Mouse (Mus musculus) cerebellum, postnatal 25 days (tissue): Measurements from ENCODE around the gene Pkm.
A peak's percentile ranks its signal among the peaks of the same experiment; 100 is the strongest.

ENCODE experiments used
- DNase-seq, 2 experiments: peaks; one replicate each; pipeline ENCODE4 v3.0.0; 2021; ENCODE audit warnings: mixed read lengths in 2 of 2

Pkm gene

DNA sequence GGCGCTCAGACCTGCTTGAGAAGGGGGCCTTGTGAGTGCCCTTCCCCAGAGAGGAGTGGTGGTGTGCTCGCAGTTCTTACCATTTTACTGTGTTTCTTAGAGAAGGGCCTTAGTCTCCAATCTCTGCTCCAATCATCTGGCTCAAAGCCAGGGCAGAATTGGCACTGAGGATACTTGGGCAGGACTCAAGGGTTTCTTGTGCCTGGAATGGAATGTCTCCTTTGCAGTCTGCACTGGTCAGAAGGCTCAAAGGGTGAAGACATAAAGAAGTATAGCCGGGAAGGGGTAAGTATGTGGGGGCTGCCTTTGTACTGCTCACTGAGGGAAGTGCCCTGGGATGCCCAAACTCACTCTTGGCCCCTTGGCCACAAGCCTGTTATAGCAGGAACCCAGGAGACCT lies 53.1 kb downstream of the Pkm start:
- peak in 1 of 2 experiments; percentile 18 for DNase-seq

DNA sequence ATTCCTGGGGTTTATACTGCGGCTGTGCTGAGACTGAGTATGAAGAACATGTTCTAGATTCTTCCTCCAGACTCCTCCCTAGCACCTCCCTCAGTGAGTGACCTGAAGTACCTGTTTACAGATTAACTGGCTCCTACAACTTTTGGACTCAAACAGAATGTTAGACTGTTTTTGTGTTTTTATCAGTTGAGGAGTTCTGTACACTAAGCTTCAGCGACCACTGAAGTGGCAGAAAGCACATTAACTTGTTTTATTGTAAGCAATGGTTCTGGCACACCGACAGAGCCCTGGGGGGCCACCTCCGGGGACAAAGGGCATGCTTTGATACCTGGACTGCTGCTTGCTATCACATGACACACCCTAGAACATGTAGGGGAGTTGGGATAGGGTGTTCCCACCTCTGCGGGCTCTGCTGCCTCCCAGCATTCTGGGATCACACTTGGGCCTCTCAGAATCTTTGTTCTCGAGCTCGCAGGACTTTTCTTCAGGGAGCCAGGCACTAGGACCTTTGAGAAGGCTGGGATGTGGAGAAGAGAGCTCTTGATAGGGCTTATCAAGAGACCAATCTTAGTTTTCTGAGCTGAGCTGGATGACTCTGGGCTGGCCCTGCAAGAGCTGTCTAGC lies 60.2 kb downstream of the Pkm start:
- DNase-seq, result no peak

DNA sequence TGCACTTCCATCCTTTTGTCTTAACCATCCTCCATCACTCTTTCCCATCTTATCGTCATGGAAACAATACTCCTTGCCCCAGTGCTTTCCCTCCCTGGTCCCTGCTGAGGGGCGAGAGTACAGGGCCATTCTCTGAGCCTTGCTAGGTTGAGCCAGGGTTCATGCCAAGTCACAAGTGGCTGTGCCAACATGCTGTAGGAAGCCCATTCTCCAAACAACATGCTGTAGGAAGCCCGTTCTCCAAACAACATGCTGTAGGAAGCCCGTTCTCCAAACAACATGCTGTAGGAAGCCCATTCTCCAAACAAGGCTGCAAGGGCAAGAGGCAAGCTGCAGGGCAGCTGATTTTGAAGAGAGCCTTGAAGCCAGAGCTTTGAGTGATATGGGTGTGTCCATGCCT lies 62.1 kb downstream of the Pkm start:
- no peak for DNase-seq

DNA sequence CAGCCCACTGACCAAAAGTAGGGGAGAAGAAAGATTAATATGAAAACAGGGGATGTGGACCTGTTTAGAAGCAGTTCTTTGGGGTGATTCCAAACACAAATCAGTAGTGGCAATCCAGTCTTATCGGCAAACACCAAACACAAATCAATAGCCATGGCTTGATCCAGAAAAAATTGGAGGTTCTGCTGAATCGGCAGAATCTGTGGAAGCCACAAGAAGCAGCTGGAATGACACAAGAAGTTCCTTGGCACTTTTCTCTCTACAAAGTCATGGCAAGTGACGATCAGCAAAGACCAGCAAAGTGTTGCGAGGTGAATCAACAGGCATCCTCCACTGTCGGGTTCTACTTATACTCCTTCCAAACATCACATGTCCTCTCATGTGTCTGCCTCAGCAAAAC lies 65.0 kb downstream of the Pkm start:
- DNase-seq, result no peak

DNA sequence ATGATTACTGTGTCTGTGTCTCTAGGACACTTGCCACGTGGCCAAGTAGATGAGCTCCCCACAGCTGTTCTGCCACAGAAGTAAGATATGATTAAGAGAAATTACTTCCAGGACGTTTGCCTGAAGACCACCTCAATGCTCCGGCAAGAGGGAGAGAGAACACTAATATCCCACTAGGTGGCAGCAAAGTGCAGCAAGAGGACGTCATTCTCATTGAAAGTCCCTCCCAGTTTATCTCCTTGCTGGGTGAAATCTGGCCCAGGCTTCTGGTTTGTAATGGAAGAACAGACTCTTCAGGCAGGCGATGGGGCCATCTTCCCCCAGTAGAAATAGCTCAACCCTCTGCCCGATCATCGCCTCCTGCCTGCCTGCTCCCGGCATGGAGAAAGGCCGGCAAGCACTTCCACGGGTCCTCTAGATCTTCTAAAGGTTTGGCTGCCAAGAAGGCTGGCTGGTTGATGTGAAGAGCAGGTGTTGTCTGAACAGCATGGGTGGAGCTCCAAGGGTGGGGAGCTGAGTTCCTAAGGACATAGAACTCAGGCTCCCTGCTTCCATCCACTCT lies 67.0 kb downstream of the Pkm start:
- peak; percentile 75 to 78 for DNase-seq

DNA sequence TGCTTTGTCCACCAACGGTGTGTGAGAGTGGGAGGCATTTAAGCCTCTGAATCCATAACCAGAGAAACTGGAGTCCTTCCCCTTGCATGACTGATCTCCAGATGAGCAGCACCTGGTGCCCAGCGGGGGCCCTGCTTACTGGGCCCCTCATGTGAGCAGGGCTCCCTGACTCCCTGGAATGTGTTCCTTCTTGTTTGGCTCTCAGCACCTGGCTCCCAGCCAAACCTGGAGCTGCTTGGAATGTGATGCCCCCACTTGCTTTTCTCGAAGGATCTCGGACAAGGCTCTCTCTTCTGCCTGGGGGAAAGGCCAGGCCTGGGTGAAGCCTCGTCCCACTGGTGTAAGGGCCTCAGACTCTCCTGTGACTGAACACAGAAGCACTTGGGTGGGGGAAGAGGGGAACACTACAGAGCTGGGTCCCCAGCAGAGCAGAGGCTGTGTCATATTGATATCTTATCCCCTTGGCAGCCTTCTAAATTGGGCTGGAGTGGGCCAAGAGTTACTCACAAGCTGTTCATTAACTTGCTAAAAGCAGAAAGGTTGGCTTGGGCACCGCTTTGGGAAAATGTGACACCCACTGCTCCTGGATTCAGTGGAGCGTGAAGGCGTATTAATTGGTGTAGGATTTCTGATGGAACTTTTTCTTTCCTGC lies 67.7 kb downstream of the Pkm start:
- DNase-seq, result peak; percentile 47 to 55

DNA sequence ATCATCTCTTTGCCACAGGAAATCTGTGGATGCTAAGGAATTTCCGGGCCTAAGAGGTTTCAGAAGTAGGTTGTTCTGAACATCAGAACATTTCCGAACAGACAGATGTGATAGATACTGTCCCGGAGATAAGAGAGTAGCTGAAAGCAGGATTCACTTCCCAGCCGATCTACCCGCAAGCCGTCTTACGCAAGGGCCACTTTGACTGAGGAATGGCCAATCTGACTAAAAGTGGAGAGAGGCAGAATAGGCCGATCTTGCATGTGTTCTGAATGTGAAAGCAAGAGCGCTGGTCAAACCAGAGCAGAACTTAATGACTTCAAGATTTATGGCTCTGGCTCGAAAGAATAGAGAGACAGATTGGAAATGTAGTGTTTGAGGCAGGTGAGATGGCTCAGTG lies 69.3 kb downstream of the Pkm start:
- DNase-seq, result no peak

DNA sequence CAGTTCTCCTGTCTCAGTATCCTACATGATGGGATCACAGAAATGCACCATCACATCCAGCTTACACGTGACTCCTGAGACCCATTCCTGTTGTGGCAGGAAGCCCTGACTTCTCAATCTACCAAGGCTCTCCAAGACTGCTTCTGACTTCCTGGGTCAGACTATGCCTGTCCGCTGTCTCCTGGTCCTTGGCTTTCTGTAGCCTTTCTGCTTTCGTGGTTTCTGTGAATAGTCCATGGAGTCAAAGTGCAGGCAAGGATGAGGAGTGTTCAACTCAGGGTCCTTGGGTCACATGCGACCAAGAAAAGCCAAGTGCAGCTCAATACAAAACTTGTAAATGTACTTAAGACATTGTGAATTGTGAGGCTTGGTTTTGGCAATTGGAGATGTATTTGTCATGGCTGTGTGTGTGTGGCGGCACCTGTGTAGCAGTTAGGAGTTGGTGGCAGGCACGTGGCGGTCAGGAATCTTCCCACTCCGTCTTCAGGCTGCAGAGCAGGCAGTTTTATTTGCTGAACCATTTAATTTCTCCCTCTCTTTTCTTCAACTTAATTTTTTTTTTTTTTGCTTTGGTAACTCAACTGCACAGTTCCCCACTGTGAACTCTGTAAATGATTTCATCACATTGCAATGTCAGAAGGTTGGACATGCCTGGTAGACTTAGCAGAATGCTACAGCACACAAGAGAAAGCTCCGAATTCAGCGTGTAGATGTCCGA lies 71.6 kb downstream of the Pkm start:
- no peak for DNase-seq
